In the genomic region with DNA sequence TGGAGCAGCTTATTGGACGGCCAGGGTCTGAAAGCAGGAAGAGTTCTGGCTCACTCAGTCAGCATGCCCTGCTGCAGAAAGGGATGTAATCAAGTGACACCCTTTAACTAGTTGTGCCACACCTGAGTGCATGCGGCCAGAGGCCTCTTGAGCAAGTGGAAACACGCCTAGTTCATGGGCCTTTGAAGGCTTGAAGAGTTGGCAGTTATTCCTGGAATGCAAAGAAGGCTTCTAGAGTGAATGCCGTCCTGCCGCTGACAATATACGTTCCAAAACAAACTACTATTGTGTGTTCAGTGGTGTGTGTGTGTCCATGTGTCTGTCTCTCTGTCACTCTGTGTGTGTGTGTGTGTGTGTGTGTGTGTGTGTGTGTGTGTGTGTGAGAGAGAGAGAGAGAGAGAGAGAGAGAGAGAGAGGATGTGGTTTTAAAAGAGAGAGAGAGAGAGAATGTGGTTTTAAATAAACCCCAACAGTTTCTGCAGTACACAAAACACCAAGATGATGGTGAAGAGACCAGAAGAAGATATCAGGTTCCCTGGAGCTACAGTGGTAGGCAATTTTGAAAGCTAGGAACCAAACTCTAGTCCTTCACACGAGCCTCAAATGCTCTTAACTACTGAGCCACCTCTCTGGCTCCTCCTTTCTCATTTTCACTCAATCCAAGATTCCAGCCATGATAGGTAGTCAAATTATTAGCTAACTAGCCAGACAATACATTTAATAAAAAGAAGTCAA, we compare ENCODE assay signal across 11 mouse cellular contexts. TPM values are rescaled to one million over a fixed set of nuclear protein-coding genes. Genes with fewer than 3 reads are reported as not detected.
DNase-seq lines count a peak whose midpoint lies in the region; ATAC-seq and TF ChIP-seq lines count a peak whose summit lies in the region.
"Had no signal": no experiment of that assay in that cellular context is flagged by ENCODE, and none has a peak within 500 bp of the region (broad histone marks: within the 10 kb centered on the region; RNA-seq: fewer than 3 reads in every experiment).

No protein-coding gene starts in this region.

- ATAC-seq in activated CD4-positive, CD25-positive, alpha-beta regulatory T cell, adult 4 months, result peak; percentile 35
- ATAC-seq in hindbrain, embryonic 11.5 days (ENCODE audit: low FRiP score), result no peak
- no peak for ATAC-seq in hindbrain, embryonic 16.5 days

- TF ChIP-seq POLR2A in kidney, adult 2 months (IDR thresholded peaks at IDR 0.05; ENCODE audit: low read depth, low read length), result no peak

- no peaks in the 10 kb centered on the region for H3K4me1 ChIP-seq in kidney, adult 2 months (ENCODE audit: control insufficient read depth, insufficient read depth, low read length)
- H3K4me1 ChIP-seq in hindbrain, embryonic 11.5 days (replicated peaks; ENCODE audit: control insufficient read depth, insufficient read depth, low read length), result no peaks in the 10 kb centered on the region
- H3K4me1 ChIP-seq in hindbrain, embryonic 16.5 days (ENCODE audit: control insufficient read depth, insufficient read depth, low read depth, low read length), result no peaks in the 10 kb centered on the region

- no peak overlapping the region for H3K27ac ChIP-seq in kidney, adult 2 months (ENCODE audit: insufficient read depth, low read depth, low read length)
- no peak overlapping the region for H3K27ac ChIP-seq in hindbrain, embryonic 11.5 days (ENCODE audit: low read depth, low read length)
- H3K27ac ChIP-seq in hindbrain, embryonic 16.5 days (ENCODE audit: low read depth, low read length), result no peak overlapping the region
- H3K27ac ChIP-seq: forebrain, embryonic 10.5 days; liver, embryonic 13.5 days had no signal

- WGBS in kidney, adult 2 months, result 51% methylated on average over 7 of the region's 7 CpGs
- WGBS in hindbrain, embryonic 11.5 days, result 90% methylated on average over 7 of the region's 7 CpGs
- WGBS in hindbrain, embryonic 16.5 days, result 89% methylated on average over 7 of the region's 7 CpGs

- H3K9me3 ChIP-seq in hindbrain, embryonic 11.5 days (ENCODE audit: control insufficient read depth, low read length), result no peaks in the 10 kb centered on the region
- no peaks in the 10 kb centered on the region for H3K9me3 ChIP-seq in hindbrain, embryonic 16.5 days (ENCODE audit: control insufficient read depth, low read length)
- H3K9me3 ChIP-seq: liver, embryonic 13.5 days had no signal

- no peak overlapping the region for H3K4me2 ChIP-seq in hindbrain, embryonic 11.5 days (replicated peaks; ENCODE audit: low read depth, low read length)
- no peak overlapping the region for H3K4me2 ChIP-seq in hindbrain, embryonic 16.5 days (ENCODE audit: low read length)
- H3K4me2 ChIP-seq: liver, embryonic 13.5 days had no signal

- H3K27me3 ChIP-seq in kidney, adult 2 months (replicated peaks; ENCODE audit: control insufficient read depth, insufficient read depth, low read length), result no peaks in the 10 kb centered on the region
- H3K27me3 ChIP-seq in hindbrain, embryonic 11.5 days (ENCODE audit: control insufficient read depth, insufficient read depth, low read length), result no peaks in the 10 kb centered on the region
- H3K27me3 ChIP-seq in hindbrain, embryonic 16.5 days (replicated peaks; ENCODE audit: control insufficient read depth, insufficient read depth, low read length), result no peaks in the 10 kb centered on the region
- H3K27me3 ChIP-seq: liver, embryonic 13.5 days had no signal

- no peak for TF ChIP-seq CTCF in kidney, adult 2 months (conservative IDR thresholded peaks at IDR 0.05; ENCODE audit: insufficient read depth, insufficient read length, low read depth, low read length)

- DNase-seq in kidney, adult 11 months, result peak; percentile 10
- DNase-seq in kidney, adult 2 months, result no peak
- peak; percentile 72 for DNase-seq in lung, postnatal 25 days (ENCODE audit: low spot score)
- peak; percentile 48 for DNase-seq in thymus, postnatal 14 days
- DNase-seq in hindbrain, embryonic 11.5 days (ENCODE audit: low spot score), result no peak
- no peak for DNase-seq in adipocyte (ENCODE audit: low spot score)
- DNase-seq: cerebellum, adult 9-11 months; liver, embryonic 13.5 days had no signal

- H3K36me3 ChIP-seq in kidney, adult 2 months (ENCODE audit: control insufficient read depth, insufficient read depth, low read length), result no peaks in the 10 kb centered on the region; the same call in 1 of the 2 replicates
- no peaks in the 10 kb centered on the region for H3K36me3 ChIP-seq in hindbrain, embryonic 11.5 days (ENCODE audit: control insufficient read depth, insufficient read depth, low read length)
- H3K36me3 ChIP-seq in hindbrain, embryonic 16.5 days (ENCODE audit: control insufficient read depth, insufficient read depth, low read length), result peaks cover under 1% of the 10 kb centered on the region

- no peak overlapping the region for H3K9ac ChIP-seq in hindbrain, embryonic 11.5 days (ENCODE audit: low read depth, low read length)
- no peak overlapping the region for H3K9ac ChIP-seq in hindbrain, embryonic 16.5 days (ENCODE audit: low read depth, low read length)
- H3K9ac ChIP-seq: liver, embryonic 13.5 days had no signal

- H3K4me3 ChIP-seq in kidney, adult 2 months (ENCODE audit: insufficient read depth, low read depth, low read length), result no peak overlapping the region
- no peak overlapping the region for H3K4me3 ChIP-seq in hindbrain, embryonic 11.5 days (ENCODE audit: low read depth, low read length)
- no peak overlapping the region for H3K4me3 ChIP-seq in hindbrain, embryonic 16.5 days (ENCODE audit: low read length)
- H3K4me3 ChIP-seq: forebrain, embryonic 10.5 days; liver, embryonic 13.5 days had no signal

RNA-seq across cellular contexts. Expression of a gene that starts 13.1 kb away (rescaled TPM):
- 3.6 and 5.3 TPM in 2 replicates for polyA plus RNA-seq in kidney, adult 2 months (2012; rRNA removed)
- 10 to 100 TPM; 20.3 to 25.6 TPM for polyA plus RNA-seq in activated CD4-positive, CD25-positive, alpha-beta regulatory T cell, adult 4 months (2017; shearing (Covaris generic))
- 34.5 and 39.7 TPM in 2 replicates for polyA plus RNA-seq in hindbrain, embryonic 11.5 days (2014; fragmentation: Nextera tagmentation; extraction: Ambion mirVana)
- 14.0 and 14.8 TPM in 2 replicates for polyA plus RNA-seq in hindbrain, embryonic 16.5 days (2015; fragmentation: Nextera tagmentation; extraction: Ambion mirVana)

Comparison
In these comparisons a context has a peak if more than half of its experiments do, and no peak if none do; other contexts are left out.
1. DNase-seq: peak in kidney, adult 11 months (single experiment), lung, postnatal 25 days (single experiment) and thymus, postnatal 14 days (single experiment); none in kidney, adult 2 months (single experiment), hindbrain, embryonic 11.5 days (single experiment) and adipocyte (single experiment).